Mouse (Mus musculus) kidney, postnatal 14 days (tissue): ENCODE measurements around the gene Ptprg.
A peak's percentile ranks its signal among the peaks of the same experiment; 100 is the strongest.
"Not testable (repeated sequence)": the region's sequence is repeated elsewhere in the genome, so short reads cannot be mapped to it uniquely, and the experiment has no call there.

Source experiments
- DNase-seq: peaks from one replicate; pipeline ENCODE4 v3.0.0; 2022; ENCODE audit warnings: mixed read lengths

Ptprg gene

GRCm38 (mm10) chr14:11892621-11893020, 339.3 kb downstream of the Ptprg start:
- DNase-seq, result no peak

GRCm38 (mm10) chr14:11895486-11895885, 342.2 kb downstream of the Ptprg start:
- no peak for DNase-seq

DNA sequence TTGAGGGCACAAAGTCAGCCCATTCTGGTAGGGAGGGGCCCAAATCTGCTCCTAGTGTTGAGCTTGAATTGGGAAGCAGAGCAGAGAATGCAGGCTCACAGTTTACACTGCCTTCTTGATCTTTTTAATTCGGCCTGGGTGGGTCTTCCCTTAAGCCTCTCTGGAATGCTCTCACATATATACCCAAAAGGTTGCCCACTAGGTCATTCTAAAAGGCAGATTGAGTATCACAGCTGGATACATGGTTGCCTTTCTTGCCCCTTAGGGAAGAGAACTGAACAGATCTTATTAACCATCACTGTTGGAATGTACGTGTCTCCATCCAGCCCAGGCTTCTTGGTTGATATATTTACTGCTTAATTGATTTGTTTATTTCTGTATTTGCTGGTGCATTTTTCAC, 349.5 kb downstream of the Ptprg start:
- no peak for DNase-seq

GRCm38 (mm10) chr14:11906130-11906675, 352.9 kb downstream of the Ptprg start:
- DNase-seq, result no peak

DNA sequence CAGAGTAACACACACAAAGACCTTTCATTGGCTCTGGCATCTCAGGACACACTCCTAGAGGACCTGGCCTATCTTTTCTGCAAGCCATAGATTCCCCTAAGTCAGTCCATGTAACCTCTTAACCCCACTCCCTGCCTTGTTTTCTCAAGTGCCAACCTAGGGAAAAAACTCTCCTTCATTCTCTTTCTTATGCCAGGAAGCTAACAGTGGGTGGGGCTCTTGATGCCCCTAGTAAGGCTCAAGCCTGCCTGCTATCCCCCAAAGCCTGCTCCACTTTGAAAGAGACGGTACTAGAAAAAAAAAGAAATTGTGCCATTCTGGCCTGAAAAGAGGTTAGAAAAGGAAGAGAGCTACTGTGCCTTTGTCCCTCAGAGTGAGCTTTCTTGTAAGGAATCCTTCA, 358.9 kb downstream of the Ptprg start:
- no peak for DNase-seq

GRCm38 (mm10) chr14:11917225-11917624, 363.9 kb downstream of the Ptprg start:
- no peak for DNase-seq

DNA sequence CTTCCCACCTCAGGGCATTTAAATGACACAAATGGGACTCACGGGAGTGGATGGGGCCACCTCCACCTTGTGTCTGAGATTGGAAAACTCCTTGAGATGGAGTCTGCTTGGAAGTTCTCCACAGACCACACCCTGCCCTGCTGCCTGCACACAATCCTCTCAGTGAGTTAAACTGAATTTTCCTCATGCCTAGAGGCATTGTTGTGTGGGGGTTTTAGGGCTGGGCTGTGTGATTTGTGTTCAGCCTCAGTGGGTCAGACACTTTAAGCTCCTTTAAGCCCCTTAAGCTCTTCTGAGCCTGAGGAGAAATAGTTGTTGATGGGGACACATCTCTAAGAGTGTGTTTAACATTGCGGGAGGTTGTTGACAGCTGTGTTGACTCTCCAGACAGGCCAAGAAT, 375.2 kb downstream of the Ptprg start:
- DNase-seq, result no peak

DNA sequence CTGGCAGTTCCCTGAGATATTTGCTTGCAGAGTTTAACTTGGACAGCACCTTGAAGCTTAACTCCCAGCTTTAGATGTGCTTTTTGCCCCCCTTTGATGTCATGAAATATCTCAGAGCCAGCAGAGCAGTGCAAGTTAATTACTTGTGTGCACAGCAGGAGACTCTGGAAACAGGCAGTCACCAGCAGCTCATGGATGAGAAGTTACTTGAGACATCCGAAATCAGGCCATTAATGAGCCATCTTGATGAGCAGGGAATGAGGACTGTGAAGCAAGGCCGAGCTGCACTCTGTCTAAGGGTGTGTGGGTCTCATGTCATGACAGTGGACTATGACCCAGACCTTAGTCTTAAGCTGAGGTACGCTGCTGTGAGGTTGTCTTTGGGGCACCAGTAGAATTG, 379.2 kb downstream of the Ptprg start:
- peak; percentile 15 for DNase-seq

DNA sequence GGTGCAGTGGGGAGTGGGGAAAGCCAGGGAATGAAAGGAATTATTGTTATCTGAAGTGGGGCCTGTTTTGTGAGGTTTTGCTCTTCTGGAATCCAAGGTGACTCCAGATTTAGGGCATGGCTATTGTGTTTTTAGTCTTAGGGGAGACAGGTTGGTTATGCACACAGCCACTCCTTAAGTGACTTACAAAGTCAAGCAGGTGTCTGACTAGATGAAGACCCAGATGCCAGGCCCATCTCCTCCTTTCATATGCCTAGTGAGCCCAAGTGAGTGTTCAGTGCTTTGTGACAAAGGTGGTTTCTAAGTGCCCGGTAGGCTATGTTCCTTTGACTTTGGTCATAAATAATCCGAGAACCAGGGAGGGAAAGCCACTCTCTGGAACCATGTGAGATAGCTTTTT, 381.2 kb downstream of the Ptprg start:
- DNase-seq, result no peak

GRCm38 (mm10) chr14:11935281-11935680, 381.9 kb downstream of the Ptprg start:
- DNase-seq, result no peak

- DNase-seq, result no peak
These were observed 382.4 kb downstream of the Ptprg start for GRCm38 (mm10) chr14:11935698-11936097.

GRCm38 (mm10) chr14:11938912-11939311, 385.6 kb downstream of the Ptprg start:
- DNase-seq, result no peak

- no peak for DNase-seq
These were observed 388.7 kb downstream of the Ptprg start for GRCm38 (mm10) chr14:11941989-11942514.

- no peak for DNase-seq
These were observed 397.0 kb downstream of the Ptprg start for GRCm38 (mm10) chr14:11950379-11950778.

- no peak for DNase-seq
These were observed 401.9 kb downstream of the Ptprg start for GRCm38 (mm10) chr14:11955020-11955882.

DNA sequence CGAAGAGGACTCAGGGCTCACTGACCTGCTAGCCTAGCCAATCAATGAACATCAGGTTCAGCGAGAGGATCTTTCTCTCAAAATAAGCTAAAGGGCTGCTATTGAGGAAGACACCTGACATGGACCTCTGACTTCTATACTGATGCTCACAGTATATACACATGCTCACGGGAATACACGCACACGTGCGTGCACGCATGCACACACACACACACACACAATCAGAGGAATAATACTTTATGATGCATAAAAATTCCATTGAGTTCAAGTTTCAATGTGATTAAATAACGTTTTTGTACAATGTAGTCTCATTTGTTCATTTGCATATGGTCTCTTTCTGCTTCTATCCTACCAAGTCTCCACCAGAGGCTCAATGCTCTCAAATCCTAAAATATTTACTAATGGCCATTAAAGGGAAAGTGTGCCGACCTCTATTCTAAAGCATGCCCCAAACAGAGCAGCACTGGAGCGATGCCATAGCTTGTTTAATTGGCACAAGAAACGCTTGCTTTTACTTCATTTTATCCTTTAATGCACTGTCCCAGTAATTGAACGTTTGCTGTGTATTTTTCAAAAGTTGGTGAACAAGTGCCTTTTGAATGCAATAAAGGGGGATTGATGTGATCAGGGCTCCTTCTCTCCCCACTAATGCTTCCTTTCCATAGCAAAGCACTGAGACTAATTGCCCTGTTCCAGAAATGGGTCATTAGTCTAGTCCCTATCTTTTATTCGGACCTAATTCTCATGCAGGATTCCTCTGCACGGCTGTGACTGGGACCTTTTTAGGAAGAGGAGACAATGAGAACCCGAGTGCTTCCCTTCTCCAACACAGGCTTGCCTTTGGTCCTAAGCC, 407.2 kb downstream of the Ptprg start:
- DNase-seq, result no peak

GRCm38 (mm10) chr14:11962101-11962500, 408.8 kb downstream of the Ptprg start:
- DNase-seq, result no peak

GRCm38 (mm10) chr14:11962561-11962960, 409.2 kb downstream of the Ptprg start:
- DNase-seq, result no peak

DNA sequence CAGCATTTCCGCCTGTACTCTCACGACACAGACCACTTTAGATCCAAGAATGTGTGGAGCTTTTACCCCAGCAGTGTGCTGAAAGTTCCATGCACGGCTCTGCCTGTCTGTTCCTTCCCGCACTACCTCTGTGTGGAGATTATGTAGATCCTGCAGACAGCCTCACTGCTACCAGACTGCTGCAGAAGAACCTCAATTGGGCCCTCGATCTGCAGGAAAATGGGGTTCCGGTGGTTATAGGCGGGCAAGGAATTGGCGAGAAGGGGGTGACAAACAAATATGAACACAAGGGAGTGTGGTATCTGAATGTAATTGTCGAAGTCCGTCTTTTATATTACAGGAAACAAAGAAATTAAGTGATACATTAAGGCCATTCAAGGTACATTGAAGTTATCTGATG, 410.5 kb downstream of the Ptprg start:
- no peak for DNase-seq

DNA sequence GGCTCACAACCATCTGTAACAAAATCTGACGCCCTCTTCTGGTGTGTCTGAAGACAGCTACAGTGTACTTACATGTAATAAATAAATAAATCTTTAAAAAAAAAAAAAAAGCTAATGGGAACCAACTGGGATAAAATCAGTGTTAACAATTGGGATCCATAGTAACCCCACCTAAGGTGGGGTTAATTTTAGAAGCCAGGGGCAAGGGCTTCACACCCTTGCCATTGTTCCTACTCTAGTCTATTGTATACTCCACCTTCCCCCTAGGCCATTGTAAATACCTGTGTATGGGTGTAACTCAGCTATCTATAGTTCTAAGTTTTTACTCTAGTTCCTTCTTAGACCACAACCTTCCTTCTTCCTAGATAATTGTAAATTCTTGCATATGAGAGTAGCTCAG, 411.0 kb downstream of the Ptprg start:
- DNase-seq, result not testable (repeated sequence)

DNA sequence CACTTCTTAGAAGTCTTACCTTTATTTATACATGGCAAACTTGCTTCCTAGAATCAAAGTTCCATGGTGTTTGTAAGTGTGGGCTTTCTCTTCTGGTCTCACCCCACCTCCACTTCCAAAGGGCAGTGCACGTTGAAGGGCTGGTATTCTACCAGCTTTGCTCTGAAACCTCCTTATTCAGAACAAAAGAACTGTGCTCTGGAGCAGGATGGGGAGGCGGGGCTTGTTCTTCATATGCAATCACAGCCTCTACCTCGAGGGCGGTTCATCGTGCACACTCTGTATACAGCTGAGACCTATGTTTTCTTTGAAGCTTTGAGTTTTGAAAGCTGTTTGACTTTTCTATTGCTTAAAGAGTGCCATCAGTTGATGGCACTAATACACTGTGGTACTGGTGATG, 412.5 kb downstream of the Ptprg start:
- DNase-seq, result no peak

- DNase-seq, result no peak
These were observed 428.4 kb downstream of the Ptprg start for GRCm38 (mm10) chr14:11981764-11982163.

DNA sequence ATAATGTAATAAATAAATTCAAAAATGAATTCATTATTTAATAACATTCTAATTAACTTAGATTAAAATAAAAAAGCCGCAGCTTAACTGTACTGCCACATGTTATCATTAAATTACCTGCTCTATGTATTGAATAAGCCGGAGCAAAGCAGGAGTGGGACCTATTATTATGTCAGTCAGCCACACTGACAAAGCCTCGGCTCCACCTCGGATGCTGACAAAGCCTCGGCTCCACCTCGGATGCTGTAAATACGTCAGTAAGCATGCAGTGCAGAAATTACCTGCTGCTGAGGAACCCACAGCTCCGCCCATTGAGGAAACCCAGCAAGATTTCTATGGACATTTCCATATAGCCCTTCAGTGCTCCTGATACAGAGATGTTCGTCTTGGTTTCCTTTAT, 429.7 kb downstream of the Ptprg start:
- no peak for DNase-seq
